Mouse (Mus musculus): ENCODE data around the gene Emx2. TPM values are rescaled to one million over a fixed set of nuclear protein-coding genes. Genes with fewer than 3 reads are reported as not detected.
A peak's percentile ranks its signal among the peaks of the same experiment; 100 is the strongest.

Emx2 gene
- polyA plus RNA-seq, 2 experiments = 13.1 to 20.5 TPM

DNA sequence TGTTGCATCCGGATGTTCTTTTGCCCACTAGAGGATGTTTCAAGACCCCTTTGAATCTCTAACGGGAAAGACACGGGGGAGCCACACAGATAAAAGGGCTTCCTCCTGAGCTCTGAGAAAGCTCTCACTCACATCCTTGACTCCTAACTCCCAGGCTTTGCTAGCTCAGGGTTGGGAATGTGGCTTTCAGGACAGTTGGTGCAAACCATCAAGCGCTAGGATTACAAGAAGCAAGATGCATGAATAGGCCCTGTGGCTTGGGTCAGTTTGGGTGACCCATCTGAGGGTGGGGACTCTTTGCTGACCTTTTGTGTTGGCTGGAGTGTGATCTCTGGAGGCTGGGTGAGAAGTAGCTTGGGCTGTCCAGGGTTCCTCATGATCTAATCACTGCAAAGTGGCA is 5.9 kb upstream of the Emx2 start:
- no peak overlapping the region for H3K4me3 ChIP-seq (replicated peaks; ENCODE audit: low read length)
- no peak overlapping the region for H3K9ac ChIP-seq (ENCODE audit: low read depth, low read length, severe bottlenecking)
- H3K9me3 ChIP-seq (ENCODE audit: control insufficient read depth, low read length) = no peaks in the 10 kb centered on the region
- DNase-seq (ENCODE audit: low spot score) = no peak
- peaks cover 4% of the 10 kb centered on the region; the same call in 1 of the 2 replicates for H3K4me1 ChIP-seq (ENCODE audit: control insufficient read depth, insufficient read depth, low read length)
- no peak overlapping the region for H3K27ac ChIP-seq (replicated peaks; ENCODE audit: low read depth, low read length)
- ATAC-seq (ENCODE audit: low FRiP score, low read depth) = no peak
- no peaks in the 10 kb centered on the region for H3K36me3 ChIP-seq (ENCODE audit: control insufficient read depth, insufficient read depth, low read length)
- 25% methylated on average over 4 of the region's 4 CpGs for WGBS
- peaks cover 86% of the 10 kb centered on the region for H3K27me3 ChIP-seq (ENCODE audit: control insufficient read depth, insufficient read depth, low read length)
- no peak overlapping the region for H3K4me2 ChIP-seq (replicated peaks; ENCODE audit: low read depth, low read length, severe bottlenecking)
- no peak for TF ChIP-seq POLR2A (IDR thresholded peaks at IDR 0.05; ENCODE audit: borderline replicate concordance, extremely low read depth, insufficient read depth, insufficient read length)

DNA sequence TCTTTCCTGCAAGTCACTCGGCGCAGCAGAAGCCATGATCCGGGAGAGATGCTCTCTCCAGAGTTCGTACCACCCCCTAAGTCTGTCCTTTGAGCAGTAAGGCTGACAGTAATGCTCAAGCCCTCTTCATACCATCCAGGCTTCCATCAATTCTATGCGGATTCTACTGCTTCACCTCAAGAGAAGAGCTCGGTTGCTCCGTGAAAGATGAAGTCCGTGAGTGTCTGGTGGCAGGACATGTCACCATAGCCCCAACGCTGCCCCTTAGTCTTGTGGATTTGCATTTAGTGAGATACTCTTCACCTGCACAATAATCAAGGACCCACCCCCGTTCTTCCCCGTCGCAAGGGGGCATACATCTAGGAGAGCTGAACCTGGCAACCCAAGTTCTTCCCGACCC is 4.6 kb upstream of the Emx2 start:
- no peaks in the 10 kb centered on the region for H3K36me3 ChIP-seq (ENCODE audit: control insufficient read depth, insufficient read depth, low read length)
- DNase-seq (ENCODE audit: low spot score) (no peak), ATAC-seq (ENCODE audit: low FRiP score, low read depth) (no peak)
- no peak overlapping the region for H3K4me2 ChIP-seq (replicated peaks; ENCODE audit: low read depth, low read length, severe bottlenecking)
- H3K9me3 ChIP-seq (ENCODE audit: control insufficient read depth, low read length) = no peaks in the 10 kb centered on the region
- TF ChIP-seq POLR2A (IDR thresholded peaks at IDR 0.05; ENCODE audit: borderline replicate concordance, extremely low read depth, insufficient read depth, insufficient read length) = no peak
- peaks cover 92% of the 10 kb centered on the region for H3K27me3 ChIP-seq (ENCODE audit: control insufficient read depth, insufficient read depth, low read length)
- 17% methylated on average over 13 of the region's 13 CpGs for WGBS
- H3K4me3 ChIP-seq (replicated peaks; ENCODE audit: low read length) = no peak overlapping the region
- no peak overlapping the region for H3K27ac ChIP-seq (replicated peaks; ENCODE audit: low read depth, low read length)
- no peak overlapping the region for H3K9ac ChIP-seq (ENCODE audit: low read depth, low read length, severe bottlenecking)
- peaks cover 4% of the 10 kb centered on the region; the same call in 1 of the 2 replicates for H3K4me1 ChIP-seq (ENCODE audit: control insufficient read depth, insufficient read depth, low read length)

DNA sequence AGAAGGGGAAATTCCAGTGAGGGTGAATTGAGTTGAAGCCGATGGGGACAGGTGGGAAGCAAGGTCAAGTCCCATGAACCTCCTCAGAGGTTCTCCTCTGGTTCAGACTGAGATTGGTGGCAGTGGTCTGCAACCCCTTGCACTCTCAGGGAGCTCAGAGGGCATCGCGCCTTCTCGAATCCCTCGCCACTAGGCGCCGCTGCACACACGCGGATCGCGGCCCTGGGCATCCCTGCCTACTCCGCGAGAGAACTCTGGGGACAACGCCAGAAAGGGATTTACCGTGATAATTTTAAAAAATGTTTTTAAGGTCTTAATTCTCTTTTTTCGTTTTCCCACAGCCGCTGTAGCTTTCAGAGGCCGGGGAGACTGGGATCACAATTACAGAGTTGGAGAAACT is 4.0 kb upstream of the Emx2 start:
- DNase-seq (ENCODE audit: low spot score) (peak; percentile 73), ATAC-seq (ENCODE audit: low FRiP score, low read depth) (peak; percentile 65)
- no peaks in the 10 kb centered on the region for H3K36me3 ChIP-seq (ENCODE audit: control insufficient read depth, insufficient read depth, low read length)
- 2% methylated on average over 18 of the region's 18 CpGs for WGBS
- no peak for TF ChIP-seq POLR2A (IDR thresholded peaks at IDR 0.05; ENCODE audit: borderline replicate concordance, extremely low read depth, insufficient read depth, insufficient read length)
- no peaks in the 10 kb centered on the region for H3K9me3 ChIP-seq (ENCODE audit: control insufficient read depth, low read length)
- peaks cover 4% of the 10 kb centered on the region; the same call in 1 of the 2 replicates for H3K4me1 ChIP-seq (ENCODE audit: control insufficient read depth, insufficient read depth, low read length)
- H3K4me3 ChIP-seq (replicated peaks; ENCODE audit: low read length) = no peak overlapping the region; the same call in 1 of the 2 replicates
- H3K4me2 ChIP-seq (replicated peaks; ENCODE audit: low read depth, low read length, severe bottlenecking) = no peak overlapping the region; the same call in 1 of the 2 replicates
- H3K9ac ChIP-seq (ENCODE audit: low read depth, low read length, severe bottlenecking) = no peak overlapping the region
- H3K27me3 ChIP-seq (ENCODE audit: control insufficient read depth, insufficient read depth, low read length) = peaks cover 90% of the 10 kb centered on the region
- H3K27ac ChIP-seq (replicated peaks; ENCODE audit: low read depth, low read length) = no peak overlapping the region

DNA sequence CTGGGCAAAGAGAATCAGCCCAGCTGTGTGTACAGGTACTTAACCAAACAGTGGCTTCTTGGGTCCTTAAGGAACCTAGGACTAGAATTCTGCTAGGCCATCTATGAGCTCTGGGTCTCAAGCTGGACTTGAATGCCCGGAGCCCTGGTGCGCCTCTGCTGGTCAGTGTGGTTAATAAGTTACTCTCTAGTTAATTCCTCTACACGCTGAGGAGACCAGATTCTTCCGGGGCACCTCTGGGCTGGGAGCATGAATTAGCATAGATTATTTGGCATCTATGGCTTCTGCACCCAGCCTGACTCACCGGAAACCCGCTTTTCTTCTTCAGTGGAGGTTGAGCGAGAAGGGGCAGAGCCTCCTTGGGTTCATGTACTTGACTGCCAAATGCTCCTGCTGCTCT is 2.5 kb upstream of the Emx2 start:
- peak overlapping the region; percentile 65 for H3K4me2 ChIP-seq (replicated peaks; ENCODE audit: low read depth, low read length, severe bottlenecking)
- H3K36me3 ChIP-seq (ENCODE audit: control insufficient read depth, insufficient read depth, low read length) = no peaks in the 10 kb centered on the region
- TF ChIP-seq POLR2A (IDR thresholded peaks at IDR 0.05; ENCODE audit: borderline replicate concordance, extremely low read depth, insufficient read depth, insufficient read length) = no peak
- ATAC-seq (ENCODE audit: low FRiP score, low read depth) = no peak
- no peak for DNase-seq (ENCODE audit: low spot score)
- peak overlapping the region; percentile 38 for H3K9ac ChIP-seq (ENCODE audit: low read depth, low read length, severe bottlenecking)
- 14% methylated on average over 7 of the region's 7 CpGs for WGBS
- H3K4me3 ChIP-seq (replicated peaks; ENCODE audit: low read length) = peak overlapping the region; percentile 50
- peaks cover 85% of the 10 kb centered on the region for H3K27me3 ChIP-seq (ENCODE audit: control insufficient read depth, insufficient read depth, low read length)
- peaks cover 4% of the 10 kb centered on the region; the same call in 1 of the 2 replicates for H3K4me1 ChIP-seq (ENCODE audit: control insufficient read depth, insufficient read depth, low read length)
- no peak overlapping the region for H3K27ac ChIP-seq (replicated peaks; ENCODE audit: low read depth, low read length)
- H3K9me3 ChIP-seq (ENCODE audit: control insufficient read depth, low read length) = no peaks in the 10 kb centered on the region

DNA sequence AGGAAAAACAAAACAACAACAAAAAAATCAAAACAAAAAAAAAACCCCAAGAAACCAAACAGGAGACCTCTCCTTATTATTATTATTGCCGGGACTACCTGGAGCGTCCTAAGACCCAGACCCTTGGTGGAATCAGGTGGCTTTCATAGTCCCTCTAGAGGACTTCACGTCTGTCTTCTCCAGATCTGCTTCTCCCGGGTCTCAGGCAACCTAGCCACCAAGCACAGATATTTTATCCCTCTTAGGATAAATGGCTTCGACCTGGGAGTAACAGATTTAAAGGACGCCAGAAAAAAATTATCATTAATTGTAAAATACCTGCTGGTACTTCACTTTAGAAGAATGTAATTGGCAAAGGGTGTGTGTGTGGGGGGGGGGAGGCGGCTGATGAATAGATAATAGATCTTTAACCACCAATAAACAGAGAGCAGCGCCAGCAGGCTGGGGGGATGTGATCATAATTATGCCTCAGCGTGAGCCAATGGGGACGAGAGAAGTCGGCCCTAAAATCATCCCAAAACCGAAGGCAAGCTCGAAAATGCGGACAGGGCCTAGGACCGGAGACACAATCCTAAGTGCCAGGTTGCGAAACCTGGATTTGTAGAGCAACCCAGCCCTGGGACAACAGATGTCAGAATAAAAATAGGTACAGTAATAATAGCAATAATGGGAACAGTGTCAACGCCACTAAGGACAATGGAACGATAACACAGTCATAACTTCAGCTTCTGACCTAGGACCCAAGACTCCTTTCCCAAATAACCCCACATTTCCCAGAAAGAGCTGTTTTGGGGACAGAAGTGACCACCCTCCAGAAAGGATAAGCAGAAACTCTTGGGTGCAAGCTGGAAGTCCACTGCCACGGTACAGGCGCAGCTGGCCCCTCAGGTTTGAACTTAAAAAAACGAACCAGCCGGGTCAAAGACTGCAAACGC is 894 bp upstream of the Emx2 start:
- ATAC-seq (ENCODE audit: low FRiP score, low read depth) (no peak), DNase-seq (ENCODE audit: low spot score) (peak; percentile 75)
- H3K9me3 ChIP-seq (ENCODE audit: control insufficient read depth, low read length) = no peaks in the 10 kb centered on the region
- TF ChIP-seq POLR2A (IDR thresholded peaks at IDR 0.05; ENCODE audit: borderline replicate concordance, extremely low read depth, insufficient read depth, insufficient read length) = no peak
- WGBS = 2% methylated on average over 23 of the region's 23 CpGs
- H3K27me3 ChIP-seq (ENCODE audit: control insufficient read depth, insufficient read depth, low read length) = peaks cover 86% of the 10 kb centered on the region
- peak overlapping the region; percentile 78 for H3K9ac ChIP-seq (ENCODE audit: low read depth, low read length, severe bottlenecking)
- H3K4me2 ChIP-seq (replicated peaks; ENCODE audit: low read depth, low read length, severe bottlenecking) = peak overlapping the region; percentile 65
- H3K27ac ChIP-seq (replicated peaks; ENCODE audit: low read depth, low read length) = peak overlapping the region; percentile 88
- peak overlapping the region; percentile 50 for H3K4me3 ChIP-seq (replicated peaks; ENCODE audit: low read length)
- H3K36me3 ChIP-seq (ENCODE audit: control insufficient read depth, insufficient read depth, low read length) = no peaks in the 10 kb centered on the region
- 0 out of 2 replicates have a peak, but pooled peaks cover 4% of the 10 kb centered on the region for H3K4me1 ChIP-seq (ENCODE audit: control insufficient read depth, insufficient read depth, low read length)
